Mouse (Mus musculus): Measurements from ENCODE around the gene Ube2c. TPM values are rescaled to one million over a fixed set of nuclear protein-coding genes. Genes with fewer than 3 reads are reported as not detected.

Gene Ube2c
- total and polyA plus RNA-seq, 3 experiments: 1.5 to 7.3 (median 4.2) TPM

- H3K36me3 ChIP-seq (ENCODE audit: control insufficient read depth, insufficient read depth, low read length): no peaks in the 10 kb centered on the region
- no peaks in the 10 kb centered on the region for H3K79me2 ChIP-seq (replicated peaks; ENCODE audit: control insufficient read depth, insufficient read depth, low read length)
- H3K4me3 ChIP-seq: no peak overlapping the region
- H3K4me1 ChIP-seq (ENCODE audit: control insufficient read depth, insufficient read depth, low read length): no peaks in the 10 kb centered on the region
- H3K27me3 ChIP-seq (ENCODE audit: control insufficient read depth, insufficient read depth, low read length): no peaks in the 10 kb centered on the region
- no peak for TF ChIP-seq POLR2A (IDR thresholded peaks at IDR 0.05; ENCODE audit: insufficient read depth, low read depth, low read length)
- no peak for TF ChIP-seq EP300 (IDR thresholded peaks at IDR 0.05; ENCODE audit: insufficient read depth, low read depth, low read length)
- TF ChIP-seq CTCF (IDR thresholded peaks at IDR 0.05): no peak
- WGBS: 72% methylated on average over 5 of the region's 5 CpGs
- H3K27ac ChIP-seq: no peak overlapping the region
- intact Hi-C loops (cut with DNase I): no loop called here
- no peak overlapping the region for H3K9ac ChIP-seq (ENCODE audit: low read depth, low read length)
- DNase-seq: no peak
Measured at GRCm38 (mm10) chr2:164734839-164735238, 34.9 kb upstream of the Ube2c start.

DNA sequence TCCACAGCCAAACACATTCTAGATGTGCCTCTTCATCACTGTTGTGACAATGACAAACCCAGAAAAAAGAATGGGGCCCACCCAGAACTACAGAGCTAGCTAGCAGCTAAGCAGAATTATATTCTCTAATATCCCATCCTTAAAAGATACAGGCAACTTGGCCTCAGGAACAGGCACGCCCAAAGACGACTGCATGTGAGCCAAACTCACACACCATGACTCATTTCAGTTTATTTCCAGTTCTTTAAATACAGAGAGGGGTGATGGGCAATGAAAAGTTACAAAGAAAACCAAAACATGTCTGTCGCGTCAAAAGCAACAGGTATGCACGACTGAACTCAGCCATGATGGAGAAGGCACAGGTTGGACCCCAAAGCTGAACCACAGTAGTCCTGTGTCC is 34.3 kb upstream of the Ube2c start:
- intact Hi-C loops (cut with DNase I): no loop called here
- no peaks in the 10 kb centered on the region for H3K27me3 ChIP-seq (ENCODE audit: control insufficient read depth, insufficient read depth, low read length)
- H3K27ac ChIP-seq: no peak overlapping the region
- no peaks in the 10 kb centered on the region for H3K79me2 ChIP-seq (replicated peaks; ENCODE audit: control insufficient read depth, insufficient read depth, low read length)
- no peak for DNase-seq
- 77% methylated on average over 5 of the region's 5 CpGs for WGBS
- no peak overlapping the region for H3K4me3 ChIP-seq
- no peaks in the 10 kb centered on the region for H3K4me1 ChIP-seq (ENCODE audit: control insufficient read depth, insufficient read depth, low read length)
- no peak overlapping the region for H3K9ac ChIP-seq (ENCODE audit: low read depth, low read length)
- no peak for TF ChIP-seq CTCF (IDR thresholded peaks at IDR 0.05)
- TF ChIP-seq EP300 (IDR thresholded peaks at IDR 0.05; ENCODE audit: insufficient read depth, low read depth, low read length): no peak
- no peak for TF ChIP-seq POLR2A (IDR thresholded peaks at IDR 0.05; ENCODE audit: insufficient read depth, low read depth, low read length)
- no peaks in the 10 kb centered on the region for H3K36me3 ChIP-seq (ENCODE audit: control insufficient read depth, insufficient read depth, low read length)

- Histone ChIP-seq H3K27ac (no peak overlapping the region), H3K9ac (ENCODE audit: low read depth, low read length) (no peak overlapping the region), H3K4me3 (no peak overlapping the region), H3K27me3 (ENCODE audit: control insufficient read depth, insufficient read depth, low read length) (no peaks in the 10 kb centered on the region), H3K36me3 (ENCODE audit: control insufficient read depth, insufficient read depth, low read length) (no peaks in the 10 kb centered on the region), H3K4me1 (ENCODE audit: control insufficient read depth, insufficient read depth, low read length) (no peaks in the 10 kb centered on the region), H3K79me2 (replicated peaks; ENCODE audit: control insufficient read depth, insufficient read depth, low read length) (no peaks in the 10 kb centered on the region)
- no peak for DNase-seq
- intact Hi-C loops (cut with DNase I): no loop called here
- WGBS: 72% methylated on average over 3 of the region's 3 CpGs
- TF ChIP-seq POLR2A (IDR thresholded peaks at IDR 0.05; ENCODE audit: insufficient read depth, low read depth, low read length) (no peak), CTCF (IDR thresholded peaks at IDR 0.05) (no peak), EP300 (IDR thresholded peaks at IDR 0.05; ENCODE audit: insufficient read depth, low read depth, low read length) (no peak)
Measured at GRCm38 (mm10) chr2:164737377-164738090, 32.2 kb upstream of the Ube2c start.

DNA sequence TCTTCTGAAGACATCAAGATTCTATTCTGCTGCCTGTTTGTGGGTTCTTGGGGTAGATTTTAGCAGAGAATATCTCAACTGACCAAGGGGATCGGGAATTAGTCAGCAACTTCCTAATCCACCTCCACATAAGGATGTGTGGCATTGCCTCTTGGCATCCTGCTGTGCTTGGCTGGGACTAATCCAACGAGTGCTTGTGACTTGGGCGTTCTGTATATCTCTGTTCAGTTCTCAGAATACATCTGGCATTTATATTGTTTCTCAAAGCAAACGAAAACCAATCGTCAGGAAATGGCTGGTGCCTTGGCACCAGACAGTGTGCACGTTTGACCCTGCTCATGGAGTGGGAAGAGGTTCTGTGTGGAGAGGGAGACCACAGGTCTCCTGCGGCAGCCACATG is 29.8 kb upstream of the Ube2c start:
- no peak for DNase-seq
- H3K27me3 ChIP-seq (ENCODE audit: control insufficient read depth, insufficient read depth, low read length): no peaks in the 10 kb centered on the region
- H3K79me2 ChIP-seq (replicated peaks; ENCODE audit: control insufficient read depth, insufficient read depth, low read length): no peaks in the 10 kb centered on the region
- H3K36me3 ChIP-seq (ENCODE audit: control insufficient read depth, insufficient read depth, low read length): no peaks in the 10 kb centered on the region
- TF ChIP-seq EP300 (IDR thresholded peaks at IDR 0.05; ENCODE audit: insufficient read depth, low read depth, low read length) (no peak), POLR2A (IDR thresholded peaks at IDR 0.05; ENCODE audit: insufficient read depth, low read depth, low read length) (no peak), CTCF (IDR thresholded peaks at IDR 0.05) (no peak)
- no peak overlapping the region for H3K27ac ChIP-seq
- intact Hi-C loops (cut with DNase I): no loop called here
- H3K4me3 ChIP-seq: no peak overlapping the region
- H3K4me1 ChIP-seq (ENCODE audit: control insufficient read depth, insufficient read depth, low read length): peaks cover under 1% of the 10 kb centered on the region; the same call in 1 of the 2 replicates
- 33% methylated on average over 7 of the region's 7 CpGs for WGBS
- H3K9ac ChIP-seq (ENCODE audit: low read depth, low read length): no peak overlapping the region

GRCm38 (mm10) chr2:164744987-164745386 is 24.7 kb upstream of the Ube2c start:
- no peak for DNase-seq
- Histone ChIP-seq H3K79me2 (replicated peaks; ENCODE audit: control insufficient read depth, insufficient read depth, low read length) (peaks cover 4% of the 10 kb centered on the region), H3K27ac (no peak overlapping the region), H3K4me1 (ENCODE audit: control insufficient read depth, insufficient read depth, low read length) (peaks cover 5% of the 10 kb centered on the region), H3K36me3 (ENCODE audit: control insufficient read depth, insufficient read depth, low read length) (no peaks in the 10 kb centered on the region), H3K27me3 (ENCODE audit: control insufficient read depth, insufficient read depth, low read length) (no peaks in the 10 kb centered on the region), H3K9ac (ENCODE audit: low read depth, low read length) (no peak overlapping the region), H3K4me3 (peak overlapping the region; percentile 91)
- WGBS: 55% methylated on average over 13 of the region's 13 CpGs
- no peak for TF ChIP-seq EP300 (IDR thresholded peaks at IDR 0.05; ENCODE audit: insufficient read depth, low read depth, low read length)
- TF ChIP-seq POLR2A (IDR thresholded peaks at IDR 0.05; ENCODE audit: insufficient read depth, low read depth, low read length): no peak
- TF ChIP-seq CTCF (IDR thresholded peaks at IDR 0.05): no peak
- intact Hi-C loops (cut with DNase I): loop anchor here (5.0 kb wide), 1 partner anchor 42 kb away; the partner anchor contains the start of gene Snx21

GRCm38 (mm10) chr2:164745843-164746479 is 23.7 kb upstream of the Ube2c start, which contains the start of the genes Wfdc3 and Dnttip1:
Wfdc3 (minus strand) TSS chr2:164745931.
Dnttip1 (plus strand) TSS chr2:164745983.
- intact Hi-C loops (cut with DNase I): loop anchor here (2.0 to 5.0 kb wide), 2 partner anchors 25 to 41 kb away; partner anchors contain the start of gene Snx21
- Histone ChIP-seq H3K36me3 (ENCODE audit: control insufficient read depth, insufficient read depth, low read length) (no peaks in the 10 kb centered on the region), H3K9ac (ENCODE audit: low read depth, low read length) (peak within 1 kb of the TSS; percentile 96), H3K79me2 (replicated peaks; ENCODE audit: control insufficient read depth, insufficient read depth, low read length) (peaks cover 6% of the 10 kb centered on the region), H3K27me3 (ENCODE audit: control insufficient read depth, insufficient read depth, low read length) (no peaks in the 10 kb centered on the region), H3K4me1 (ENCODE audit: control insufficient read depth, insufficient read depth, low read length) (peaks cover 5% of the 10 kb centered on the region), H3K27ac (peak within 1 kb of the TSS; percentile 86), H3K4me3 (peak within 1 kb of the TSS; percentile 91)
- 0 out of 2 replicates have a peak, but pooled peaks have one; percentile 45 for TF ChIP-seq POLR2A (IDR thresholded peaks at IDR 0.05; ENCODE audit: insufficient read depth, low read depth, low read length)
- TF ChIP-seq CTCF (IDR thresholded peaks at IDR 0.05): no peak
- WGBS: 1% methylated on average over 70 of the region's 70 CpGs
- DNase-seq: peak; percentile 95 to 96

Data from heart, adult 2 months (tissue).